Mouse (Mus musculus) skeletal muscle tissue, adult 2 months (tissue): ENCODE data around the gene Kcnd2.

Source experiments
- DNase-seq: peaks from one replicate; pipeline ENCODE4 v3.0.0-alpha.2; 2012; ENCODE audit warnings: low read depth, low spot score

Kcnd2 gene

DNA sequence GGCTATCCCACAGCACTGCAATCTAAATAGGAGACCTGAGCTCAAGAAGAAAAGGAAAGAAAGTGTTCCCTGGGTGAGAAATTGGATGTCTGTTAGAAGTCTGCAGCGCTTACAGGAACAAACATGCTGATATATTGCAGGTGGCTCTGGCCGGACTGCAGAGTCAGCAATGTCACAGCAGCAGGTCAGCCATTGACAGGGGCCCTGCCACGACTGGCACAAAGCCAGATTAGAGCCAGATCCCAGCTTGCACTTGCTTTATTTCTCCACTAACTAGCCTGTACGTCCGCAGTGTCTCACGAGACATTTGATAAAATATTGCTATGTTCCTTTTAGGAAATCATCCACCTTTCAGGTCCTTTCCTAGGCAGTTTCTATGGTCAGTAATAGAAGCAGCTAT, 468.9 kb downstream of the Kcnd2 start:
- no peak for DNase-seq

DNA sequence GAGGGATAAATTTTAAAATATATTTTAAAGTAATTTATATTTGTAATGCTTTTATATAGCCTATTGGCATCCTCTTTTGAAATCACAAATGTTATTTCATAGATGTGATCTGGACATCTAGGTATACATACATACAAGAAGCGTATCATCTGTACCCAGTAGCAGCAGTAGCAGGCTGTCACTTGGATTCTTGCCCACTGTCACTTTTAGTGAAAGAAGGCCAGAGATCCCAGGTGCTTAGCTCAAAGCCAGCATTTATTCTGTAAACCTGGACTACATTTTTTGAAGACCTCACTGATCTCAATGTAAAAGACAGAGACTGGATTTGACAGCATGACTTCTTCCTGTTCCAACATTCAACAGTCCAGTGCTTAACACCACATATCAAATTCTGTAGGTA, 471.1 kb downstream of the Kcnd2 start:
- DNase-seq = no peak

DNA sequence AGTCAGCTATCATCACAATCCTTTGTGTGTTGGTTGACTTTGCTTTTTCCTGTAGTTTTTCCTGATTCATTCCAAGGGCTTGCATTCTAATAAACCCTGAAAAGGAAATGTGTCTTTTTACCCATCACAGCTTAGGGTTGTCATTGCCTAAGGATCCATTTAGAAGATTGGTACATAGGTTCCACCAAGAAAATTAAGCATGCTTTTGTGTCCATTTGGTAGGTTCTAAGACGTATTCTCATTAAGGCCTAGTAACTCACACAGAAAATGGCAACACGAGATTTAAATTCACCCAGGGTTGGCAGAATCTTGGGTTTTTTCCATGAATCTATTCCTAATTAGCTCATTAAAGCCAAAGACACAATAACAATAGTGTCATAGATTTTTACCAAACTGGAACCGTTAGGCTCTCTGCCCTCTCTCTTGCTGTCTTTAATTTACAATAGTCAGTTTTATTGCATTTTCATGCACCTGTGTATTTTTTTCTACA, 477.6 kb downstream of the Kcnd2 start:
- no peak for DNase-seq

- no peak for DNase-seq
Measured at GRCm38 (mm10) chr6:21697641-21698040, 482.3 kb downstream of the Kcnd2 start.

DNA sequence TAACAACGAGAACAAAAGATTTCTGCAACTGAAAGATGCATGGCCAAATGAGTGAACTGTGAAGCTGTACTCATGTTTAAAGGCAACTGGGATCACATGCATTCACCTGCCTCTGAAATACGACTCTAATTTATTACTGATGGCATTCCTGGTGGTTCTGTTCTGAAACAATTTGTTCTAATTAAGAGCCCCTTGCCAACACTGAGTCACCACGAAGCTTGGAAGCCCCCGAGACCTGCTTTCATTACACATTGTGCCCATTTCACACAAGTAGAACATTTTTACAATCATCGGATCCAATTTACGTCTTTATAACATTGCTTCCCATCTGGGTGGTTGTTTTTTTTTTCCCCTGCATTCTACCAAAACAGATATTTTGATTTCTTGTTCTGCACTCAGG, 485.8 kb downstream of the Kcnd2 start:
- DNase-seq = no peak

DNA sequence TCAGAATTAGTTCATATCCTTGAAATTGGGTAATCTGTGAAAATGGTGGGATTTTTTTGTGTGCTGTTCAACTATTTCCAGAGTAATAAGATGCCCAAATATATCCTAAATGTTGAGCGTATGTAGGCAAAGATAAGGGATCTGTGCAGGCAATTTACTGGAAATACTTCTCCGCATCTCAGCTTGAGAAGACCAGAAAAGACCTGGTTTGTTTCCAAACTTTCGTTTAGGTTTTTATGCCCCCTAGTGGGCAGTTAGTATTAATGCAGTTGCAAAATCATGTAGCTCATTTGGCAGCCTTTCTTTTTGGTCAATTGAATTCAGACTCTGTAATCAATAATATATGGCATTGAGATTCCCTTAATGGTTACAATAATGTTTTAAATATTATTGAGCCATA, 493.9 kb downstream of the Kcnd2 start:
- no peak for DNase-seq

- no peak for DNase-seq
Measured at GRCm38 (mm10) chr6:21719121-21719520, 503.8 kb downstream of the Kcnd2 start.

- DNase-seq = no peak
Measured at GRCm38 (mm10) chr6:21722238-21722637, 506.9 kb downstream of the Kcnd2 start.

GRCm38 (mm10) chr6:21740606-21741005, 525.3 kb downstream of the Kcnd2 start:
- DNase-seq = no peak

DNA sequence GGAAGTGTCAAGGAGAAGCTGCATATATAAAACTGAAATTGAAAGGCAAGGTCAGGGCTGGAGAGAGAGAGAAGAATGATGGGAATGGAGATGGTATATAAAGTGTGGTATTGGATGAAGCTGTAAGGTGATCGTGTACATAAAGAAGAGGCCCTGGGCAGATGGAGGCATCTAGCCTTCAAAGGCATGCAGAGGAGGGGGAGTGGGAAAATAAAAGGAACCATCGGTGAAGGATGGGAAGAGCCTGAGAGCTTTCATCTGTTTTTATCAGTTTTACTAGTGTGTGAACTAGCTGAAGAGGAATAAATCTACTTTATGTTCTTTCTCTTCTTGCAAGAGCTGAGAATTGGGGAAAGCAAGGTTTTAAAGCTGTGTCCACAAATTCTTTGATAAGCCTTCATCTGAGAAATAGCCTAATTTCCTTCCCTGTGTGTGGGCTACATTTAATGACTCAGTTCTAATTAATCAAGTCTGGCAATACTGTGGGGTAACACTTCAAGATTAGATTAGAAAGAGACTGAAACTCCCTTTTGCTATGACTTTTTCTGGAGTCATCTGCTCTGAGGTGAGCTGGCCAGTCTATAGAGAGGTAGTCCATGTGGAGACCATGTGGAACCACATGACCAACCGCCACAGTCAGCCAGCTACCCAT, 529.4 kb downstream of the Kcnd2 start:
- DNase-seq = no peak

DNA sequence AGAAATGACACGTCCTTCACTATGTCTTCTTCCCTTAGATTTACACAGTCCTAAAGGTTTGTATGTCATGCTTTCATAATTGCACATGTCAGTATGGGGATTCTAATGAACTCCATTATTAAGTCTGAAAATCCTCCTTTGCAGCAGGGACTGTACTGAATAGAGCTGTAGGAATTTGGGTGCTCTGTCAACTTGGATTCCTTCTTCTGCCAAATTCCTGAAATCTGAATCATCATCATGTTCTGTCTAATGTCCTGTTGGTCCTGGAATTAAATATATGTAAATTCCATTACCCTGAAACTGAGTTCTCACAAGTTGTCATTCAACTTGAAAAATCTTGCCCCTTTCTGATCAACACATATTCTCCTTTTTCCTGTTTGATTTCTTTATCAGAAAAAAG, 532.2 kb downstream of the Kcnd2 start:
- DNase-seq = no peak

DNA sequence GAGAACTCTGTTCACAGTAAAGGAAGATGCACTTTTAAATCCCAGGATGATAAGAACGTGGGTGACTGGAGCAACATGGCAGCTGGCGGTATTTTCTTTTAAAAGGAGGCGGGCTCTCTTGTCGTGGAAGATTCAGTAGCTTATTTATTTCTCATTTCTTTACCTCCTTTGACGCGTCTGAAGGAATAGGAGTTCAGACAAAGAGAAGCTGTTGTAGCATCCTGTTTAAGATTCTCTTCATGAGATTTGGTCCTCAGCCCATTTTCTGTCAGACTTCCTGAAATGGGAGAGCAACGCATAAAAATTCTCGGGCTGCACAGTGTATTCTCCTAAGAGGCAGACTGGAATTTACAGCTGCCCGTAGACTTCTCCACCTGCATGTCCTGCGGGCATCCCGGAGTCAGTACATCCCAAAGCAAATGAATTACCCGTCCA, 552.5 kb downstream of the Kcnd2 start:
- DNase-seq = no peak

GRCm38 (mm10) chr6:21768745-21769446, 553.6 kb downstream of the Kcnd2 start:
- DNase-seq = peak; percentile 7

DNA sequence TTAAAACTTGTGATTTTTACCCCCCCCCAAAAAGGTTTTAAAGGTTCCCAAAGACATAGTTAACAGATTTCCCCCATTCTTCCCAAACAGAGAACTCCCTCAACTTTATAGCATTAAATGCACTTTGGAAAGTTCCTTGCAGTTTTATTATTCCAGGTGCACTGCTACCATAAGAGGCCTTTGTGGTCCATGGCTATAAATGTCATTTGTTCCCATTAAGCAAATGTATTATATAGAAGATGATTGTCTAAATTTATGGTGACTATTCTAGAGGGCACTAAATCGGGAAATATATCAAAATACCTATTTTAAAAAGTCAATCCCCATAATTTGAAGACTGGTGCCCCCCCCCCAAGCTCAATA, 554.1 kb downstream of the Kcnd2 start:
- no peak for DNase-seq

GRCm38 (mm10) chr6:21774213-21774916, 559.1 kb downstream of the Kcnd2 start:
- no peak for DNase-seq
